Mouse (Mus musculus): ENCODE data around the gene Edn3. TPM values are rescaled to one million over a fixed set of nuclear protein-coding genes. Genes with fewer than 3 reads are reported as not detected.
A peak's percentile ranks its signal among the peaks of the same experiment; 100 is the strongest.

Gene Edn3
- polyA plus RNA-seq, 1 experiment from 2014 or later, result 26.5 TPM

GRCm38 (mm10) chr2:174761452-174762101 lies 1.2 kb downstream of the Edn3 start:
- 53% methylated on average over 6 of the region's 6 CpGs for WGBS
- Histone ChIP-seq H3K4me2 (replicated peaks; ENCODE audit: low read depth, low read length) (peak overlapping the region; percentile 77), H3K9ac (replicated peaks; ENCODE audit: low read depth) (no peak overlapping the region), H3K9me3 (ENCODE audit: low read length) (no peaks in the 10 kb centered on the region), H3K4me1 (ENCODE audit: insufficient read depth, low read depth, low read length) (peaks cover 3% of the 10 kb centered on the region; the same call in 1 of the 2 replicates), H3K36me3 (ENCODE audit: insufficient read depth, low read length) (no peaks in the 10 kb centered on the region), H3K27ac (ENCODE audit: low read length) (peak overlapping the region; percentile 60), H3K27me3 (replicated peaks; ENCODE audit: insufficient read depth, low read length) (no peaks in the 10 kb centered on the region), H3K4me3 (ENCODE audit: low read depth, low read length) (no peak overlapping the region)
- ATAC-seq (peak; percentile 25; the same call in 1 of the 2 replicates), DNase-seq (ENCODE audit: low spot score) (no peak)
- no peak for TF ChIP-seq EP300 (IDR thresholded peaks at IDR 0.05)
- no peak for TF ChIP-seq CTCF (IDR thresholded peaks at IDR 0.05)

DNA sequence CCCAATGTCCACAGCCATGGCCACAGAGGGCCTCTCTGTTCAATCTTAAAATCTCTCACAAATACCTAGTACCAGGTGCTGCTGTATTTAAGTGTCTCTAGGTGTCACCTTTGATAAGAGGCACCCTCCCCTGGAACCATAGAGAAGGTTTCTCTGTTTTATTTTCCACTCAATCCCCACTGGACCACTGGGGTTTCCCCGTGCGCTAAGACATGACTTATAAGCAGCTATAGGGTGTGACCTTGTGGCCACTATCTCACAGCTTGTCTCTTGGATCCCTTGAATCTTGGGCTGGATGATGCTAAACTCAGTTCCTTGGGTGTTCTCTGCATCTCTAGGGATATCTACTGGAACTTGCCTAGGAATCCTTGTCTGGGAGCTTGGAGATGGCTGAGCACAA lies 1.9 kb downstream of the Edn3 start:
- Histone ChIP-seq H3K4me2 (replicated peaks; ENCODE audit: low read depth, low read length) (peak overlapping the region; percentile 77; the same call in 1 of the 2 replicates), H3K9me3 (ENCODE audit: low read length) (no peaks in the 10 kb centered on the region), H3K27ac (ENCODE audit: low read length) (no peak overlapping the region), H3K9ac (replicated peaks; ENCODE audit: low read depth) (no peak overlapping the region), H3K27me3 (replicated peaks; ENCODE audit: insufficient read depth, low read length) (no peaks in the 10 kb centered on the region), H3K36me3 (ENCODE audit: insufficient read depth, low read length) (no peaks in the 10 kb centered on the region), H3K4me1 (ENCODE audit: insufficient read depth, low read depth, low read length) (peaks cover 3% of the 10 kb centered on the region; the same call in 1 of the 2 replicates), H3K4me3 (ENCODE audit: low read depth, low read length) (no peak overlapping the region)
- WGBS, result 71% methylated on average over 2 of the region's 2 CpGs
- ATAC-seq (no peak), DNase-seq (ENCODE audit: low spot score) (no peak)
- TF ChIP-seq EP300 (IDR thresholded peaks at IDR 0.05) (no peak), CTCF (IDR thresholded peaks at IDR 0.05) (no peak)

DNA sequence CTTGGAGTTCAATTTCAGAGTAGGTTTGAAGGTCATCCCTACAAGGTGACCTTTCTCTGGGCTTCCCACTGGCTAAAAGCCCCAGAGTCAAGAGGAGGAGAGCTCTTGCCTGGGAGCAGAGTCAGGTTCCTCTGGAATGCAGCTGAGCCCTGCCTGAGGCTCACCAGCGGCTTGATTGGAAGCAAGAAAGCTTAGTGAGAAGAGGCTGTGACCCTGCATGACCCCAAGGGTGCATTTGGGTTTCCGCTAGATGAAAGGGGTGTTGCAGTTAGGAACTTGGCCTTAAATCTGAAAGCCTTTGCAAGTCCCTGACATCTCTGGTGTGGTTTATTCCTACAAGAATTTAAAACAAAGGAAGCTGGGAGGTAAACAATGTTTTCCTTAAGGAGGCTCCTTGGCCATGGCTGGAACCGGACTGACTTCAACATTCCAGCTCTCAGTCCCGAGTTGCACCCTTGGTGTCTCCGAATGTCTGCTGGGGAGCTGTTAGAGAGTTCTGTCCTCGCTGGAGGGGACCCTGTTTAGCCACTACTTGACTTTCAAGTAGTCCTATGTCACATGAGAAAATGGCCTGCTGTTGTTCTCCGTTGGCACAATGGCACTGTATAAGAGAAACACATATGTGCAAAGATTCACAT lies 8.6 kb downstream of the Edn3 start:
- H3K4me1 ChIP-seq (ENCODE audit: insufficient read depth, low read depth, low read length), result peaks cover 6% of the 10 kb centered on the region
- no peak overlapping the region for H3K4me3 ChIP-seq (ENCODE audit: low read depth, low read length)
- WGBS, result 18% methylated on average over 7 of the region's 7 CpGs
- DNase-seq (ENCODE audit: low spot score), result peak; percentile 45
- no peaks in the 10 kb centered on the region for H3K36me3 ChIP-seq (ENCODE audit: insufficient read depth, low read length)
- no peak for TF ChIP-seq CTCF (IDR thresholded peaks at IDR 0.05)
- TF ChIP-seq EP300 (IDR thresholded peaks at IDR 0.05), result 0 out of 2 replicates have a peak, but pooled peaks have one; percentile 24
- no peak overlapping the region for H3K9ac ChIP-seq (replicated peaks; ENCODE audit: low read depth)
- no peaks in the 10 kb centered on the region for H3K9me3 ChIP-seq (ENCODE audit: low read length)
- ATAC-seq, result peak; percentile 73
- peak overlapping the region; percentile 66 for H3K27ac ChIP-seq (ENCODE audit: low read length)
- no peaks in the 10 kb centered on the region for H3K27me3 ChIP-seq (replicated peaks; ENCODE audit: insufficient read depth, low read length)
- H3K4me2 ChIP-seq (replicated peaks; ENCODE audit: low read depth, low read length), result no peak overlapping the region

DNA sequence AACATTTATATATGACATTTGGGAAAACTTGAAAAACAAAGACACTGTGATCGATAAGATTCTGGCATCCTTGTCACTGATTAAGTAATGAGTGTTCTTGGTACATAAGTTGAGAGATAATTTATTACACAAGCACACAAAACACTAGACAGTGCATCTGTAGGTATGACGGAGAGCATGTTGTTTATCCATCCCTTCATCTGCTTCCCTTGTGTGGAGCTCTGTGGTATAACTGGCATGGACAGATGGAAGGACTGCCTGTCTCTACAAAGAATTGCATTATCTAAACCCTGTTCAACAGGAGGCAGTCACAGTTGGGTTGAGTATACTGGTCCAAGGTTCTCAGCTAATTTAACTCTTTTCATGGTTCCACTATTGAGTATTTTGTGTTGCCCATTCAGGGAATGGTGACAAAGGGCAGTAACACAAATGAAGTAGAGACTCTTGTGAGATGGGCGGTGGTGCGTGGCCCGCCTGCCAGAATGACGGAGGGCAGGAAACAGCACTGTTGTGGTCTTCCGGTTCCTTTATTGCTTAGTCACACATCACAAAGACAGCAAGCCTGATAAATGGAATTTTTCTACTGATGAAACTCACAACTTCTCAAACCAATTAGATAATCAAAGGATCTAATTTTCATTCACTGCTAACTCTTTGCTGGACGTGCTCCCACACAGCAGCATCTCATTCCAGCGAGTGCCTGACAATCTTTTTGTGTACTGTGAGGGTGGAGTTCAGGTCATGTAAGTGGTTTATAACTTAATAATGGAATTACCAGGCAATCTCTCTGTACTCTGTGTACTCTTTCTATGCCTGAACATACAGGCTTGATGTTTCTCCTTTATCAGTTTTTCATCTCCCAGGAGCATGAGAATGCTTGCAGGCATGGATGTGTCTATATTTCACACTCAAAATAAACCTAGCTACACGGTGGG lies 14.0 kb downstream of the Edn3 start:
- no peak overlapping the region for H3K4me3 ChIP-seq (ENCODE audit: low read depth, low read length)
- H3K27ac ChIP-seq (ENCODE audit: low read length), result no peak overlapping the region
- ATAC-seq (no peak), DNase-seq (ENCODE audit: low spot score) (no peak)
- no peak overlapping the region for H3K4me2 ChIP-seq (replicated peaks; ENCODE audit: low read depth, low read length)
- TF ChIP-seq CTCF (IDR thresholded peaks at IDR 0.05) (no peak), EP300 (IDR thresholded peaks at IDR 0.05) (no peak)
- 59% methylated on average over 10 of the region's 10 CpGs for WGBS
- H3K4me1 ChIP-seq (ENCODE audit: insufficient read depth, low read depth, low read length), result peaks cover 2% of the 10 kb centered on the region
- no peak overlapping the region for H3K9ac ChIP-seq (replicated peaks; ENCODE audit: low read depth)
- no peaks in the 10 kb centered on the region for H3K9me3 ChIP-seq (ENCODE audit: low read length)
- no peaks in the 10 kb centered on the region for H3K27me3 ChIP-seq (replicated peaks; ENCODE audit: insufficient read depth, low read length)
- no peaks in the 10 kb centered on the region for H3K36me3 ChIP-seq (ENCODE audit: insufficient read depth, low read length)

GRCm38 (mm10) chr2:174782016-174782415 lies 21.6 kb downstream of the Edn3 start:
- Histone ChIP-seq H3K4me2 (replicated peaks; ENCODE audit: low read depth, low read length) (no peak overlapping the region), H3K27me3 (replicated peaks; ENCODE audit: insufficient read depth, low read length) (no peaks in the 10 kb centered on the region), H3K4me3 (ENCODE audit: low read depth, low read length) (no peak overlapping the region), H3K27ac (ENCODE audit: low read length) (no peak overlapping the region), H3K4me1 (ENCODE audit: insufficient read depth, low read depth, low read length) (no peaks in the 10 kb centered on the region), H3K36me3 (ENCODE audit: insufficient read depth, low read length) (no peaks in the 10 kb centered on the region), H3K9me3 (ENCODE audit: low read length) (no peaks in the 10 kb centered on the region), H3K9ac (replicated peaks; ENCODE audit: low read depth) (no peak overlapping the region)
- no peak for TF ChIP-seq EP300 (IDR thresholded peaks at IDR 0.05)
- TF ChIP-seq CTCF (IDR thresholded peaks at IDR 0.05), result no peak
- ATAC-seq, result no peak
- 62% methylated on average over 4 of the region's 4 CpGs for whole genome bisulfite sequencing
- no peak for DNase-seq (ENCODE audit: low spot score)

- 39% methylated on average over 5 of the region's 5 CpGs for WGBS
- Histone ChIP-seq H3K4me3 (ENCODE audit: low read depth, low read length) (no peak overlapping the region), H3K36me3 (ENCODE audit: insufficient read depth, low read length) (no peaks in the 10 kb centered on the region), H3K9me3 (ENCODE audit: low read length) (no peaks in the 10 kb centered on the region), H3K27me3 (replicated peaks; ENCODE audit: insufficient read depth, low read length) (no peaks in the 10 kb centered on the region), H3K4me1 (ENCODE audit: insufficient read depth, low read depth, low read length) (no peaks in the 10 kb centered on the region), H3K27ac (ENCODE audit: low read length) (no peak overlapping the region), H3K4me2 (replicated peaks; ENCODE audit: low read depth, low read length) (no peak overlapping the region), H3K9ac (replicated peaks; ENCODE audit: low read depth) (no peak overlapping the region)
- ATAC-seq (peak; percentile 48), DNase-seq (ENCODE audit: low spot score) (peak; percentile 29)
- TF ChIP-seq CTCF (IDR thresholded peaks at IDR 0.05), result no peak
- TF ChIP-seq EP300 (IDR thresholded peaks at IDR 0.05), result no peak
Observed at GRCm38 (mm10) chr2:174782880-174783279, 22.5 kb downstream of the Edn3 start.
